Mouse (Mus musculus) midbrain, embryonic 14.5 days (tissue): ENCODE results near the gene Kdm1b. TPM values are rescaled to one million over a fixed set of nuclear protein-coding genes. Genes with fewer than 3 reads are reported as not detected.

Experiments
- ATAC-seq: fragments of 200-750 bp; cut with Nextera tagmentation; 2 replicates; pipeline ENCODE4 v1.8.0; 2017; ENCODE audit warnings: moderate number of reproducible peaks, moderate library complexity; ENCODE audit not compliant: low FRiP score, low TSS enrichment
- DNase-seq: peaks from one replicate; pipeline ENCODE4 v3.0.0-alpha.2; 2015
- H3K27ac ChIP-seq: fragments of 300-500 bp; sonication (generic); replicated peaks from 2 replicates; pipeline ENCODE4 v1.5.1; 2014; ENCODE audit warnings: mild to moderate bottlenecking, low read depth, low read length, moderate library complexity
- H3K27me3 ChIP-seq: fragments of 300-500 bp; sonication (generic); 2 replicates; pipeline ENCODE4 v1.6.1; 2014; ENCODE audit warnings: low read length, control low read depth, mixed read lengths; ENCODE audit not compliant: control insufficient read depth, insufficient read depth
- H3K36me3 ChIP-seq: fragments of 300-500 bp; sonication (generic); 2 replicates; pipeline ENCODE4 v1.6.1; 2014; ENCODE audit warnings: low read length, control low read depth; ENCODE audit not compliant: control insufficient read depth, insufficient read depth
- H3K4me1 ChIP-seq: fragments of 300-500 bp; sonication (generic); 2 replicates; pipeline ENCODE4 v1.6.1; 2014; ENCODE audit warnings: mild to moderate bottlenecking, antibody characterized with exemption, low read length, control low read depth; ENCODE audit not compliant: control insufficient read depth, insufficient read depth
- H3K4me2 ChIP-seq: fragments of 300-500 bp; sonication (generic); 2 replicates; pipeline ENCODE4 v1.6.1; 2014; ENCODE audit warnings: mild to moderate bottlenecking, low read length, moderate library complexity
- H3K4me3 ChIP-seq: fragments of 300-500 bp; sonication (generic); replicated peaks from 2 replicates; pipeline ENCODE4 v1.5.1; 2014; ENCODE audit warnings: low read depth, low read length
- H3K9ac ChIP-seq: fragments of 300-500 bp; sonication (generic); replicated peaks from 2 replicates; pipeline ENCODE4 v1.6.1; 2014; ENCODE audit warnings: mild to moderate bottlenecking, low read length, moderate library complexity
- H3K9me3 ChIP-seq: fragments of 300-500 bp; sonication (generic); 2 replicates; pipeline ENCODE4 v1.6.1; 2016; ENCODE audit warnings: low read length, control low read depth, mixed read lengths; ENCODE audit not compliant: control insufficient read depth
- WGBS: fragments of 180-500 bp; shearing (Covaris S2); extraction: QIAGEN DNeasy Blood & Tissue Kit; methylation state at CpG from one replicate; pipeline ENCODE4 v1.1.7; 2014; 5-methylcytosine and 5-hydroxymethylcytosine counted together
- polyA plus RNA-seq: library from polyadenylated mRNA; unstranded; fragments of >200 nt; fragmentation: Nextera tagmentation; extraction: Ambion mirVana; gene quantifications from 2 replicates; pipeline ENCODE4 v1.2.1, GENCODE M21; 2014

Kdm1b gene
- polyA plus RNA-seq, 1 experiment from 2014 or later, result 20.0 TPM

GRCm38 (mm10) chr13:47067001-47067400, 23.7 kb downstream of the Kdm1b start:
- no peak overlapping the region for H3K27ac ChIP-seq
- 94% methylated on average over 6 of the region's 6 CpGs for WGBS
- no peaks in the 10 kb centered on the region for H3K9me3 ChIP-seq
- H3K4me2 ChIP-seq, result no peak overlapping the region
- no peaks in the 10 kb centered on the region for H3K27me3 ChIP-seq
- no peak overlapping the region for H3K9ac ChIP-seq
- H3K4me3 ChIP-seq, result no peak overlapping the region
- DNase-seq, result no peak
- H3K36me3 ChIP-seq, result peaks cover 69% of the 10 kb centered on the region
- no peaks in the 10 kb centered on the region for H3K4me1 ChIP-seq
- ATAC-seq, result no peak

- Histone ChIP-seq H3K9me3 (no peaks in the 10 kb centered on the region), H3K36me3 (peaks cover 76% of the 10 kb centered on the region), H3K27ac (no peak overlapping the region), H3K9ac (no peak overlapping the region), H3K4me3 (no peak overlapping the region), H3K27me3 (no peaks in the 10 kb centered on the region), H3K4me2 (no peak overlapping the region), H3K4me1 (no peaks in the 10 kb centered on the region)
- DNase-seq (no peak), ATAC-seq (no peak)
- 88% methylated on average over 15 of the region's 15 CpGs for WGBS
Observed at GRCm38 (mm10) chr13:47070329-47071080, 27.2 kb downstream of the Kdm1b start.

GRCm38 (mm10) chr13:47071871-47072270, 28.6 kb downstream of the Kdm1b start:
- Histone ChIP-seq H3K4me3 (no peak overlapping the region), H3K9ac (no peak overlapping the region), H3K4me2 (no peak overlapping the region), H3K9me3 (no peaks in the 10 kb centered on the region), H3K36me3 (peaks cover 74% of the 10 kb centered on the region), H3K4me1 (no peaks in the 10 kb centered on the region), H3K27me3 (no peaks in the 10 kb centered on the region), H3K27ac (no peak overlapping the region)
- ATAC-seq, result no peak
- DNase-seq, result no peak
- WGBS, result 95% methylated on average over 13 of the region's 13 CpGs

GRCm38 (mm10) chr13:47072484-47072883, 29.2 kb downstream of the Kdm1b start:
- H3K4me3 ChIP-seq, result no peak overlapping the region
- ATAC-seq (no peak), DNase-seq (no peak)
- H3K36me3 ChIP-seq, result peaks cover 74% of the 10 kb centered on the region
- H3K9ac ChIP-seq, result no peak overlapping the region
- H3K27me3 ChIP-seq, result no peaks in the 10 kb centered on the region
- H3K9me3 ChIP-seq, result no peaks in the 10 kb centered on the region
- 94% methylated on average over 5 of the region's 5 CpGs for WGBS
- no peaks in the 10 kb centered on the region for H3K4me1 ChIP-seq
- no peak overlapping the region for H3K27ac ChIP-seq
- H3K4me2 ChIP-seq, result no peak overlapping the region

- H3K27me3 ChIP-seq, result no peaks in the 10 kb centered on the region
- H3K9me3 ChIP-seq, result no peaks in the 10 kb centered on the region
- H3K4me1 ChIP-seq, result no peaks in the 10 kb centered on the region
- WGBS, result 91% methylated on average over 5 of the region's 5 CpGs
- no peak overlapping the region for H3K4me3 ChIP-seq
- H3K9ac ChIP-seq, result no peak overlapping the region
- DNase-seq (no peak), ATAC-seq (no peak)
- H3K36me3 ChIP-seq, result peaks cover 83% of the 10 kb centered on the region
- no peak overlapping the region for H3K27ac ChIP-seq
- no peak overlapping the region for H3K4me2 ChIP-seq
Observed at GRCm38 (mm10) chr13:47076156-47076555, 32.9 kb downstream of the Kdm1b start.

GRCm38 (mm10) chr13:47077367-47077766, 34.1 kb downstream of the Kdm1b start:
- ATAC-seq (no peak), DNase-seq (no peak)
- H3K36me3 ChIP-seq, result peaks cover 74% of the 10 kb centered on the region
- H3K9me3 ChIP-seq, result no peaks in the 10 kb centered on the region
- no peak overlapping the region for H3K4me2 ChIP-seq
- H3K9ac ChIP-seq, result no peak overlapping the region
- H3K27me3 ChIP-seq, result no peaks in the 10 kb centered on the region
- H3K4me3 ChIP-seq, result no peak overlapping the region
- no peaks in the 10 kb centered on the region for H3K4me1 ChIP-seq
- no peak overlapping the region for H3K27ac ChIP-seq

DNA sequence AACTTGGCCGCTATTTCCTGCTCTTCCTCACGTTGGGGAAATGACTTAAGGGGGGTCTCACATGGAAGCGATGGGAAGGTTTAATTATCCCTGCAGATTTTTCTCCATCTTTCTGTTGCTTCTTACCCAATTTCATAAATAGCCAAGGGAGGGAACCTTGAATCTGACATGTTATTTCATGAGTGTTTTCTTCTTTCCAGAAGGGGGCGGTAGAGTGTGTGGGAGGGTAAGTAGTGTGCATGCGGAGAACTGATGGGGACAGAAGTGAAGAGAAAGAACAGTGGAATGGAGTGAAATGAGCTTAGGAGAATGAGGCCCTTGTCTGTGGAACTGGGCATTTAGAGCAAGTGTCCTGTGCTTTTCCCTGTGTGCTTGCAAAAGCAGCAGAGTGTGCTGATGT, 35.5 kb downstream of the Kdm1b start:
- Histone ChIP-seq H3K27ac (no peak overlapping the region), H3K9me3 (no peaks in the 10 kb centered on the region), H3K4me3 (no peak overlapping the region), H3K4me1 (no peaks in the 10 kb centered on the region), H3K36me3 (peaks cover 71% of the 10 kb centered on the region), H3K4me2 (no peak overlapping the region), H3K9ac (no peak overlapping the region), H3K27me3 (no peaks in the 10 kb centered on the region)
- ATAC-seq (no peak), DNase-seq (peak; percentile 5)
- 72% methylated on average over 5 of the region's 5 CpGs for WGBS

GRCm38 (mm10) chr13:47080905-47081505, 37.7 kb downstream of the Kdm1b start:
- no peak overlapping the region for H3K27ac ChIP-seq
- no peaks in the 10 kb centered on the region for H3K4me1 ChIP-seq
- no peak for DNase-seq
- H3K9ac ChIP-seq, result no peak overlapping the region
- H3K36me3 ChIP-seq, result peaks cover 67% of the 10 kb centered on the region
- no peaks in the 10 kb centered on the region for H3K27me3 ChIP-seq
- H3K9me3 ChIP-seq, result no peaks in the 10 kb centered on the region
- no peak overlapping the region for H3K4me2 ChIP-seq
- WGBS, result 93% methylated on average over 4 of the region's 4 CpGs
- ATAC-seq, result no peak
- no peak overlapping the region for H3K4me3 ChIP-seq

- no peak for ATAC-seq
- H3K9ac ChIP-seq, result no peak overlapping the region
- H3K36me3 ChIP-seq, result peaks cover 53% of the 10 kb centered on the region
- H3K27ac ChIP-seq, result no peak overlapping the region
- WGBS, result 98% methylated on average over 1 of the region's 1 CpGs
- no peaks in the 10 kb centered on the region for H3K9me3 ChIP-seq
- H3K4me3 ChIP-seq, result no peak overlapping the region
- H3K4me2 ChIP-seq, result no peak overlapping the region
- no peak for DNase-seq
- no peaks in the 10 kb centered on the region for H3K27me3 ChIP-seq
- no peaks in the 10 kb centered on the region for H3K4me1 ChIP-seq
Observed at GRCm38 (mm10) chr13:47088433-47088832, 45.1 kb downstream of the Kdm1b start.
